Mouse (Mus musculus) heart, postnatal 0 days (tissue): ENCODE results near the gene Dzip3.

ENCODE experiments used
- CTCF ChIP-seq: IDR thresholded peaks from 2 replicates; pipeline ENCODE4 v1.5.1; 2016; ENCODE audit warnings: antibody characterized with exemption, control low read depth, low read depth
- EP300 ChIP-seq: IDR thresholded peaks from 2 replicates; pipeline ENCODE4 v1.6.1; 2016; ENCODE audit warnings: antibody characterized with exemption, low read depth

DNA sequence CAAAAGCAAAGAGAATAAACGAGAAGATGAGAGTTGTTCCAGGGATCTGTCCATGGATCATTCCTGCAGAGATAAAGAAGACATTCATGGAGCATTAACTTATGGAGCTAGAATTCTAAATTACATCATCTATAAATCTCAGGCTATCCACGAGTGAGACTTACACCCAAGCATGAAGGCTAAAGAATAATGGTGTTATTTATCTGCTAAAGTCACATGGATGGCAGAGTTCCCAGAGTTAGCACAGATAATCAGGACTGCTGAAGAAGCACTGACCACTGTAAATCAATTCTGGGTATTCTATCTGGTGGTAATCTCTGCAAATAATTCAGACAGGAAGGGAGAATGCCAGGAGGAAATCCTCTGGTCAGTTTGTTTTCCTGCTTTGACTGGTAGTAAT, 103.2 kb downstream of the Dzip3 start:
- TF ChIP-seq CTCF: no peak
- no peak for TF ChIP-seq EP300
